Mouse (Mus musculus): ENCODE data around the gene Slc35g3.
A peak's percentile ranks its signal among the peaks of the same experiment; 100 is the strongest.

The Slc35g3 gene

DNA sequence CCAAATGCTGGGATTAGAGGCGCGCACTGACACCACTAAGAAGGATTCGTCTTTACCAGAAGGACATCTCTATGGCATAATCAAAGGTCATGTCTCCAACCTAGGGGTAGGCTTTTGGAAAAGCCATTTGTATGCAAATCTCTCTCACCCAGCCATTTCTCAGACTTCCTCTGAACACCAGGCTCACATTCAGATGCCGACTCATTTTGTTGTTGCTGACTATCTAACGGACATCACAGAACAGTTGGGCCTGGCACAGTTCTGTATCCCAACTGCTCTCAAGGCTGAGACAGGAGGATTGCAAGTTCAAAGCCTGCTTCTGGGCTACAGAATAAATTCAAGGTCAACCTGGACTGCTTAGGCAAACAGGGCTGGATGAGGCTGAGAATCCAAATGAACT lies 25.5 kb upstream of the Slc35g3 start:
- DNase-seq (ENCODE audit: low read depth in 2 of 2, low spot score in 2 of 2) = no peak

DNA sequence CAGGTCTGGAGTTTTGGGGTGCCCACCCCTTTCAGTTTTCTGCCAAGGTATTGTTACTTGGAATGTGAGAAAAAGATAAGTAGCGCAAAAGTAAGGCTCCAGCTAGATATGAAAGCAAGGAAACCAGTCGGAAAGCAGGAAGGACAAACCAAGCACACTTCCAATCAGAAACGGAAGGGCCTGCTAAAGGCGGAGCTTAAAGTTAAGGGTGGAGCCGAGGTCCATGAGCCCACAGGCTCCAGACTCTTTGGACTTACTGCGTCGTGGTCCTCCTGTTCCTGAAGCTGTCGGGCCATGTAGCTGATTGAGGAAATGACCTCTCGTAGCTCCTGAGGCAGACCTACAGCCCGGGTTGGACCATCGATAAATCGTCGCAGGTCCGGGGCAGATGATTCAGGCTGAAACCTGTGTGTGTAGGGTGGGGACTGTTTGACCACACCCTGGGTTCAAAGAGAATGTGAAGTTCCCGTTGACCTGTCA lies 23.1 kb upstream of the Slc35g3 start:
- DNase-seq (ENCODE audit: low read depth in 2 of 2, low spot score in 2 of 2) = no peak

DNA sequence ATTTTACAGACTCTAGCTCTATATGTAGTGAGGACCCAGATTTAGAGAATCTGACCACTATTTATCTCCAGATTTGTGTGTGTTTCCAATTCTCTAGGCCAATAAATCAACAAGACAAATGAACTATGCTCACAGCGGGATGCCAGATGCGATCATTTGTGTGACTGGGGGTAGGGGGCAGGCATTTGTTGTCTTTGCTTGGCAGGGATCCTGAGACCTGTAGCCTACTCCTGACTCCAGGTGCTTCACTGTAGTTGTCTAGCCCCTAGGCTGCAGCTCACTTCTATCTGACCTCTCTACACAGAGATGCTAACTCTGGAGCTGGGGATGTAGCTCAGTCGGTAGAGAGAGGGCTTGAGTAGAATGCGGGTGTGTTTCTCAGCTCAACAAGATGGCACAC lies 20.1 kb upstream of the Slc35g3 start:
- no peak for DNase-seq (ENCODE audit: low read depth in 2 of 2, low spot score in 2 of 2)

DNA sequence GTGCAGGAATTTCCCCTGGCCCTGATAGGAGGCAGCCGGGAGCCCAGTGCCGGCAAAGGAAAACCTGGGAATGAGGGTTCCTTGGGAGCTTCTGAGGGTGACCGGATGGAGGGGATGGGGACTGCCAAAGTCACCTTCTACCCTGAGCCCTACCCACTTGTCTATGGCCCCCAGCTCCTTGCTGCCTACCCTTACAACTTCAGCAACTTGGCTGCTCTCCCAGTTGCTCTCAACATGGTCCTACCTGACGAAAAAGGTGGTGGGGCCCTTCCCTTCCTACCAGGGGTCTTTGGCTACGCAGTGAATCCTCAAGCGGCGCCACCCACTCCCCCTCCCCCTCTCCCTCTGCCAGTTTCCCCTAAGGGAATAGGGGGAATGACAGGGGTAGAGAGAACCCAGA lies 17.2 kb upstream of the Slc35g3 start:
- no peak for DNase-seq (ENCODE audit: low read depth in 2 of 2, low spot score in 2 of 2)

DNA sequence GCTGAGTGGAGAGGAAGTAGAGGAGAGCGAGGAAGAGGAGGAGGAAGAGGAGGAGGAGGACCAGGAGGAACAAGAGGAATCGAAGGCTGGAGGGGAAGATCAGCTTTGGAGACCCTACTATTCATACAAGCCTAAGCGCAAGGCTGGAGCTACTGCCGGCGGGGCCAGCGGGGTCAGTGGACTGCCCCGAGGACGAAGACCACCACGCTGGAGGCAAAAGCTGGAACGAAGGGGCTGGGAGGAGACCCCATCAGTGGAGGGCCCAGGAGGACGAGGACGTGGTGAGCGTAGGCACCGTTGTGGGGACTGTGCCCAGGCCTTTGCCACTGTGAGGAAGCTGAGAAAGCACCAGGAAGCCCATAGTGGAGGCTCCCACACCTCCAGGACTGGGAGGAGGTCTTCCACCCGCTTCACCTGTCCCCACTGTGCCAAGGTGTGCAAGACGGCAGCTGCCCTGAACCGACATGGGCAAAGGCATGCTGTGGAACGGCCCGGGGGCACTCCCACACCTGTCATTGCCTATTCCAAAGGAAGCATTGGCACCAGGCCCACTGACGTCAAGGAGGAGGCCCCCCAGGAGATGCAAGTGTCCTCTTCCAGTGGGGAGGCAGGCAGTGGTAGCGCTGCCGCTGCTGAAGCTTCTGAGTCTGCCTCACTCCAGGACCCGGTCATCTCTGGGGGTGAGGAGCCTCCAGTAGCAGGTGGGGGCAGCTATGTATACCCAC lies 16.7 kb upstream of the Slc35g3 start:
- DNase-seq (ENCODE audit: low read depth in 2 of 2, low spot score in 2 of 2) = no peak

DNA sequence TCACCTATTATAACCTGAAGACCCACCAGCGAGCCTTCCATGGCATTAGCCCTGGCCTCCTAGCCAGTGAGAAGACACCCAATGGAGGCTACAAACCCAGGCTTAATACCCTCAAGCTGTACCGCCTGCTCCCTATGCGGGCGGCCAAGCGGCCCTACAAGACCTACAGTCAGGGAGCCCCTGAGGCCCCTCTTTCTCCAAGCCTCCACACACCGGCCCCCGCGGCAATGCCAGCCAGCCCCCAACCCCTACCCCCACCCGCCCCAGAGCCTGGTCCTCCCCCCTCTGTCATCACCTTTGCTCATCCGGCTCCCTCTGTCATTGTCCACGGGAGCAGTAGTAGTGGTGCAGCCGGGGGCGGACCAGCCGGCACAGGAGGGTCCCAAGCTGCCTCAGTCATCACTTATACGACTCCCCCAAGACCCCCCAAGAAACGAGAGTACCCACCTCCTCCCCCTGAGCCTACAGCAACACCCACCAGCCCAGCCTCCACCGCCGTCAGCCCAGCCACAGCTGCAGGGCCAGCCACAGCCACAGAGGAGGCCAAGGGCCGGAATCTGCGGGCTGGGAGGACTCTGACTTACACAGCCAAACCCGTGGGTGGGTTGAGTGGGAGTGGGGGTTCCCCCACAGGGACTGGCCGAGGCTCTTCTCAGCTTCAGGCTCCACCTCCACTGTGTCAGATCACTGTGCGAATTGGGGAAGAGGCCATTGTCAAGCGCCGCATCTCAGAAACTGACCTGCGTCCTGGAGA lies 15.9 kb upstream of the Slc35g3 start:
- DNase-seq (ENCODE audit: low read depth in 2 of 2, low spot score in 2 of 2) = no peak

DNA sequence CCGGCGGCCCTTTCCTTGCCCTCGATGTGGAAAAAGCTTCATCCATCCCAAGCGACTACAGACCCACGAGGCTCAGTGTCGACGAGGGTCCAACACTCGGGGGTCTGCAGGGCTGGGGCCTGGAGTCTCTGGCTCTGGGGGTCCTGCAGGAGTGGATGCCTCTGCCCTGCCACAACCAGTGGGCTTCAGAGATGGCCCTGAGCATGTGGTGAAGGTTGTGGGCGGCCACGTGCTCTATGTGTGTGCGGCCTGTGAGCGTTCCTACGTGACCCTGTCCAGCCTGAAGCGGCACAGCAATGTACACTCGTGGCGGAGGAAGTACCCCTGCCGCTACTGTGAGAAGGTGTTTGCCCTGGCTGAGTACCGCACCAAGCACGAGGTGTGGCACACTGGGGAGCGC lies 14.7 kb upstream of the Slc35g3 start:
- DNase-seq (ENCODE audit: low read depth in 2 of 2, low spot score in 2 of 2) = no peak

DNA sequence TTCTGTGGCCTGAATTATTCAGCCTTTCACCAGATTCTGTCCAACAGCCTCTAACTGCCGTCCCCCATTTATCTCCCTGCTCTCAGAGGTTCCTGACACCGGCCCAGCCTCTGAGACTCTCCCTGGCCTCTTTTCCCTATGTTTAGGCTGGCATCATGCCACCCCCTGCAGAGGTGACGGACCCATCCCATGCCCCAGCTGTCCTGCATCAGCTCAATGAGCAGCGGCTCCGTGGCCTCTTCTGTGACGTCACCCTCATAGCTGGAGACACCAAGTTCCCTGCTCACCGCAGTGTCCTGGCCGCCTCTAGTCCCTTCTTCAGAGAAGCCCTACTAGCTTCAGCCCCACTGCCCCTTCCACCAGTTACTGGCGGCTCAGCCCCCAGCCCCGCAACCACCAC lies 13.9 kb upstream of the Slc35g3 start:
- no peak for DNase-seq (ENCODE audit: low read depth in 2 of 2, low spot score in 2 of 2)

DNA sequence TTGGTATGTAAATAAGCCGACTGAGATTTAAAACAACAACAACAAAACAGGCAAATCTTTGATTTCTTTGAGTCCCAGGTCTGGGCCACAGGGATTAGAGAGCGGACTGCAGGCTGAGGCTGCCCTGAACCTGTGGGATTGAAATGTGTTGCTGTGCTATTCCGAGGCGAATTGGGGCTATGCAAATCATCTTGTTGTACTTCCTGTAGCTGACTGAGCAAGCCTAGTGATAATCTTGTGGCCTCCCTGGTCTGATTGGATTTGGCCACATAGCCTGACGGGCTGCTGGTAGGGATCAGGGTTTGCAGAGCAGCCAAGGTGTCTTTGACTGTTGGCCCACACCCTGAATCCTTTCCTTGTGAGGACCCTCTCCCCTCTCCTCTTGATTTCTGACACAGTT lies 13.2 kb upstream of the Slc35g3 start:
- DNase-seq (ENCODE audit: low read depth in 2 of 2, low spot score in 2 of 2) = no peak

DNA sequence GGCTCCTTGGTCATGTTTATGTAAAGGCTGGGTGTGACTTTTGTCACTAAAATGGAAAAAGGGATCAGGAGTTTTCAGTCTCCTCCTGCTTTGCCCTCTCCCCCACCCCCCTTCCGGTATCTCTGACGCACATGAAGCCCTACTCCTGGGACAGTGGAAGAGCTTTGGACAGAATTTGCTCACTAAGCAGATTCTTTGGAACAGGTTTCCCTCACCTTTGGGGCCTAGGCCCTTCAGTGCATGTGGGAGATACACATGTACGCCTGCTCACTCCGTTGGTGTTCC lies 5.8 kb upstream of the Slc35g3 start:
- DNase-seq (ENCODE audit: low read depth in 2 of 2, low spot score in 2 of 2) = no peak

DNA sequence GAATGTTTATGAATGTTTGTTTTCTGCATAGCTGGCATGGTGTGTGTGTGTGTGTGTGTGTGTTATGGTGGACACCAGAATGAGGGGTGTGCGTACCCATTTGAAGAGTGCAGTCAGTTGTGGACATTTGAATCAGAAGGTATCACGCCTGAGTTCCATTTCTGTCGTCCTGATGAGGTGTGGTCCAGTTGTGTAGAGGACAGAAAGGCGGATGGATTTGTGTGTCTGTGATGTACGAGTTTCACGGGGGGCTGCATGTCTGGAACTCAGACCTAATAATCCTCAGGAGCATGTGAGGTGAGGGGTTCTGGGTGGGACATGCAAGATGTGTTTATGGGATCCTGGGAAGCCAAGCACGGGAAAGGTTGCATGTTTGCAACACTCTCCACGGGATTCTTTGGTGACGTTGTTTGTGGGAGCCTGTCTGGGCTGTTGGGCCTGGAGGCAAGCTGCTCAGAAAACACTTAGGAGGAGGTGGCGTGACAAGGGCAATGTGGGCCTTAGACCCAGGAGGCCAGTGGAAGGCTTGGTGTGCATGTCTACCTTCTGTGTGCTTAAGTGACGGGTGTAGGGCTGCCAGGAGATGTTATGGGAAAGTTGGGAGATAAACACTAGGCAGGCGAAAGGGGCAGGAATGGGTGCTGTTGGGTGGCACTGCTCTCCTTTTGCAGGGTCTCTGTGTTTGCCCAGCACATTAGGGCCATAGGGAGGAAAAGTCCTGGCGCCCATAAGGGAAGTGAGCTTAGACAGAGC lies 5.3 kb upstream of the Slc35g3 start:
- no peak for DNase-seq (ENCODE audit: low read depth in 2 of 2, low spot score in 2 of 2)

DNA sequence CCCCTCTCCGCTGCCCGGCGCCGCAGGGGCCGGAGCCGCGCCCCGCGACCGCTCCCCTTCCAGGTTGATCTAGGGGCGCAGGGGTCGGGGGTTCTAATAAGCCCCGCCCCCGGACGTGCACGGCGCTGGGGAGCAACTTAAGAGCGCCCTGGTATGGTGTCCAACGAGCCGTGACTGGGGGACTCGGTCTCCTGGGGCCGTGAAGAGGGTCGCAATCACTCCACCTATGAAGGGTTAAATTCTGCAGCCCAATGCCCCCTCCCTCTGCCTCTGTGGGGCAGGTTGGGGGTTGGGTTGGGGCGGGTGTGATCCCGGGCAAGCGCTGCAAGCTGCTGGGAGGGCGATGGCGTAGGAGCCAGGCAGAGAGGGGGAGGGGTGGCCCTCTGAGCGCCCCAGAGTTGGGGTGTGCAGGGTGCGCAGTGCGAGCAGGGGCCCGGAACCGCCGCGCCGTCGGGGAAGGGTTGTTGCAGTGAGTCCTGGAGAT lies 4.4 kb upstream of the Slc35g3 start:
- DNase-seq (ENCODE audit: low read depth in 2 of 2, low spot score in 2 of 2) = peak; percentile 67 to 82

DNA sequence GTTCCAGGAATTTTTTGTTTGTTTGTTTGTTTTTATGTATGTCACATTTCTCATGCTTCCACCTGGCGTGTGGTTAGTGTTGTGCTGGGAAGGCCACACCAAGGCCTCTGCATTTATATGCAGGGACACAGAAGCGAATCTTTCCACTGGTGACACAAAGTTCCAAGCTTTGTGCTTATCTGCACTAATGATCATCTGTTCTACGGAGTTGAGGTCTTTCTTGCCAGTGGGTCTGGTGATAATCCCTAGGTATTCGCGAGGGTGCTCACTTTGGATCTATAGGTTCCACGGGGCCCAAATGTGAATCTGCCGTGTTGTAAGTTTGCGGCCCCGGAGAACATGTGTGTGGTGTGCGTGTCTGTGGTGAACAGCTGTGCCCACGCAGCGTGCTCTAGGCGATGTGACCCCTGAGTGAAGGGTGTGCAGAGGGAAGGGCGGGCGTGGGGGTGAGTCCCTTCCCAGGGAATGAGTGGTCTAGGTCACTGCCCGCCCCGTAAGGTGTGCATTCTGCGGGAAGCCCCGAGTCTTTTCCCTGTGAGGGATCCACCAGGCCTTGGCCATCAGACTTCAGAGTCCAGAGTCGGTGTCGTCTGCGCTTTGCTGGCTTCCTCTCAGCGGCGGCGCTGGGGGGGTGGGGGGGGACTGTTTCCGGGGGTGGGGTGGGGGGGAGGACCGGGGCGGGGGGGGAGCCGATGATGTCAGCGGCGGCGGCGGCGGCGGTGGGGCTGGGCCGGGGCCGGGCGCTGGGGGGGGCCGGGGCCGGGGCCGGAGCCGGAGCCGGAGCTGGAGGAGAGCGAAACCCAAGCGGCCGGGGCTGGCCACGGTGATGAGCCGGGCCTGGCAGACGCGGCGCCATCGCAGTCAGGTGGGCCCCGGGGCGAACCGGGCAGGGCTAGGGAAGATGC lies 3.7 kb upstream of the Slc35g3 start, which contains the start of gene Zbtb4:
TSS of gene Zbtb4 (plus strand) at position 692 of the 905 bp plus-strand sequence.
- DNase-seq (ENCODE audit: low read depth in 2 of 2, low spot score in 2 of 2) = peak; percentile 23 to 30

DNA sequence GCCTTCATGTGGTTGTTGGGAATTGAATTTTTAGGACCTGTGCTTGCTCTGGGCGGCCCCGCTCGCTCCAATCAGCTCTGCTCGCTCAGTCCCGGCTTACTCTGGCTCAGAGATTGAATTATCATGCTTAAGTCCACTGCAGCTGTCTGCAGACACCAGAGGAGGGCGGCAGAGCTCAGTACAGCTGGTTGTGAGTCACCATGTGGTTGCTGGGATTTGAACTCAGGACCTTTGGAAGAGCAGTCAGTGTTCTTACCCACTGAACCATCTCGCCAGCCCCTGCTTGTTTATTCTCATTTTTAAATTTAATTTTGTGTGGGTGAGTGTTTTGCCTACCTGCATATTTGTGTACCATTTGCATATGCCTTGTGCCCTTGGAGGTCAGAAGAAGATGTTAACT lies 1.8 kb upstream of the Slc35g3 start:
- no peak for DNase-seq (ENCODE audit: low read depth in 2 of 2, low spot score in 2 of 2)

DNA sequence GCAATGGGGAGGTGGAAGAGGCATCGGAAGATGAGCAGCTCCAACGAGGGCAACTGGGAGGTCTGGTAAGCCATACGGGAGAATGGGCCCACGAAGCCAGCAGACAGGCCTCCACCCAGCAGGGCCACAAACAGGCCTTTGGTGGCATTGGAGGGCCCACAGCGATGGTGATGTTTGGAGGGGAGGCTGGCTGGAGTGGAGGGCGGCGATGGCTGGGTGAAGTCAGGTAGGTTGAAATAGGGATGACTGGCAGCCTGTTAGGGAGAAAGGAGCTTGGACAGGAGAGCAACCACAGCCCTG lies 917 bp downstream of the Slc35g3 start:
- no peak for DNase-seq (ENCODE audit: low read depth in 2 of 2, low spot score in 2 of 2)

DNA sequence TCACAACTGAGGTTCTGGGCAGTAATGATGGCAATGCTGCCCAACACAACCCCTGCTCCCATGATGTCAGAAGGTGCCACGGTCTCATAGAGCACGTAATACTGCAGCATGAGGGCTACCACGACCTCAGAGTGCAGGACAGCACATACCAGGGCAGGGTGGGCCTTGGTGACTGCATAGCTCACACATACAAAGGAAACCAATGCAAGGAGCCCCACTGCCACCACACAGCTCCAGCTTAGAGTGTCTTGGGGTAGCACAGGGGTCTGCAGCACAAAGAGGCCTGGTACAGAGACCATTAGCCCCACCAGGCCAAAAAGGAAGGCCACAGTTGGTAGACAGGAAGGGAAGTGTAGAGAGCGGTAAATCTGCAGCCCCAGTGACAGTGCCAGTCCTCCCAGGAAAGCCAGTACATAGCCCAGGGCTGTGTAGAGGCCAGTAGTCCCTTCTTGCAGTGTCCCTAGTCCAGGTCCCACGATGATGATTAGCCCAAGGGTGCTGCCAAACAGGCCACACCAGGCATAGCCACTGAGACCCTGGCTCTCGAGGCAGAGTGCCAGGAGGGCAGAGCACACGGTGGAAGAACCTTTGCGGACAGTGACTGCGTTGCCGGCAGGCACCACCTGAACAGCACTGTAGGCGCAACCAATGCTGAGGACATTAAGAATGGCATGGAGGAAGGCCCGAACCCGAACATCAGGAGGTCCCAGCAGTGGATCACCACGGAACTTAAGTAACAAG lies 1.4 kb downstream of the Slc35g3 start:
- no peak for DNase-seq (ENCODE audit: low read depth in 2 of 2, low spot score in 2 of 2)

DNA sequence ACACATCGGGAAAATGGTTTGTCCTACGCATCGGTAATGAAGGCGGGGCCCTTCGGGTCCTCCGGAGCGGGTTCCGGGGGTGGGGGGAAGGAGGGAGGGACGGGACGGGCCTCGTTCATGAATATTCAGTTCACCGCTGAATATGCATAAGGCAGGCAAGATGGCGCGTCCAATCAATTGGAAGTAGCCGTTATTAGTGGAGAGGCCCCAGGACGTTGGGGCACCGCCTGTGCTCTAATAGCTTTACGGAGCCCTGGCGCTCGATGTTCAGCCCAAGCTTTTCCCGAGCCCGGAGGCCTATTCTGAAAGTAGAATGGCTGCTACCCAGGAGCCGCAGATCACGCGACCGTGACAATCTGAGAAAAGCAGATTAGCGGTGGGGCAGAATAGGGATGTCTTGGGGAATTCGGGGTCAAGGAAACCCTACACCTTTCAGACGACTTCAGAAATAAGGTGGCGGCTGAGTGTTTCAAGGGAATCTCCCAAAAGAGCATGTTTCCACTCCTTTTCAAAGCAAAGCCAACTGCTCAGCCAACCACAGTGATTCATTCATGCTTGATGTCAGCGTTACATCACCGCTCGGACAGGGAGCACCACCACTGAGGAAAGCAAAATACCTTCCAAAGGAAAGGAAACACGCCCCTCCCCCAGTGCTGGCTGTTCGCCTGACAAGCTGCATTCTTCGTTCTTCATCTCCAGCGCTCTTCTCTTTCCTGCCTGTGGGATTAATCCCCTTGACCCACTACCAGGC lies 2.6 kb downstream of the Slc35g3 start:
- peak in 1 of 2 experiments; percentile 62 for DNase-seq (ENCODE audit: low read depth in 2 of 2, low spot score in 2 of 2)

DNA sequence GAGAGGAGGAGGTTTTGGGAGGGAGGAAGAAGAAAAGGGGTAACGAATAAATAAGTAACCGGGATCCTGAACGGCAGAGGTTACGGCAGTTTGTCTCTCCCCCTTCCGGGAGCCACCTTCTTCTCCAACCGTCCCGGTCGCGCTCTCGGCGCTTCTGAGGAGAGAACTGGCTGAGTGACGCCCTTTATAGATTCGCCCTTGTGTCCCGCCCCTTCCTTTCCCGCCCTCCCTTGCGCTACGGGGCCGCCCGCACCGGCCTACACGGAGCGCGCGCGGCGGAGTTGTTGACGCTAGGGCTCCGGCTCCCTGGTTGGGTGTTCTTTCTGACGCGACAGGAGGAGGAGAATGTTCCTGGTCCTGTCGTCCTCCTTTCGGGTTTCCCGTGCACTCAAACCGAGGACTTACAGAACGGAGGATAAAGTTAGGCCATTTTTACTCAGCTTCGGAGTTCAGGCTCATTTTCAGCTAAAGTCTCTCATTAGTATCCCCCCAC lies 3.2 kb downstream of the Slc35g3 start, which contains the start of gene Polr2a:
TSS of gene Polr2a (minus strand) at position 160 of the 493 bp plus-strand sequence.
- peak; percentile 99 to 100 for DNase-seq (ENCODE audit: low read depth in 2 of 2, low spot score in 2 of 2)

DNA sequence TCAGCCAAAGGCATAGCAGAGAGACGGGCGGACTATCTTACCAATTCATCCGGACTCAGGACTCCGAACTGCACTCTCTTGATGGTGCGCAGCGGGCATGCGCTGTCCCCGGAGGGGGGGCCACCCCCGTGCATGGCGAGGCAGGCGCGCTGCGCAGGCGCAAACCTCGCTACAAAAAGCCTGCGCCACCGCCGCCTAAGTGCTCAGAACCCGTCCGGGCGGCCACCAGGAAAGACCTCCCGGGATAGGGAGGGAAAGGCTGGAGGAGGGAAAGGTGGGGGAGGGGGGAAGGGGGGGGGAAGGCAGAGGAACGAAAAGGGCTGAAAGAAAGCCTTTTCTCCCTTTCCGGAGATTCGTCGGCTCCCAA lies 3.7 kb downstream of the Slc35g3 start:
- peak; percentile 96 for DNase-seq (ENCODE audit: low read depth in 2 of 2, low spot score in 2 of 2)
